Mouse (Mus musculus) brain, embryonic 14.5 days (tissue): ENCODE results near the gene Mgme1.

Experiments
- CTCF ChIP-seq: fragments of 200-500 bp; IDR thresholded peaks from 2 replicates; pipeline ENCODE4 v1.5.1; 2012; ENCODE audit warnings: inconsistent platforms, mild to moderate bottlenecking, moderate library complexity, borderline replicate concordance; ENCODE audit not compliant: insufficient read depth, insufficient read length; ENCODE audit errors: extremely low read depth
- POLR2A ChIP-seq: fragments of 200-500 bp; IDR thresholded peaks from 2 replicates; pipeline ENCODE4 v1.6.1; 2012; ENCODE audit warnings: mild to moderate bottlenecking, inconsistent platforms, borderline replicate concordance; ENCODE audit not compliant: poor library complexity, insufficient read depth, insufficient read length, severe bottlenecking; ENCODE audit errors: extremely low read depth

- no peak for TF ChIP-seq CTCF
- no peak for TF ChIP-seq POLR2A
Observed at GRCm38 (mm10) chr2:144279742-144280141, 9.3 kb downstream of the Mgme1 start.
